Mouse (Mus musculus): Measurements from ENCODE around the gene Ttll13. TPM values are rescaled to one million over a fixed set of nuclear protein-coding genes. Genes with fewer than 3 reads are reported as not detected.

Gene Ttll13
- 1.2 and 1.3 TPM in 2 replicates for polyA plus RNA-seq (2012; rRNA removed)

GRCm38 (mm10) chr7:80246148-80246721 lies at the start of gene Ttll13:
Gene Ttll13, plus strand, starts transcription at chr7:80246376.
- WGBS = under 1% methylated on average over 48 of the region's 48 CpGs
- Histone ChIP-seq H3K4me1 (ENCODE audit: control insufficient read depth, insufficient read depth, low read length) (no peaks in the 10 kb centered on the region), H3K4me3 (replicated peaks; ENCODE audit: extremely low read depth, low read depth, low read length) (peak within 1 kb of the TSS; percentile 69)
- TF ChIP-seq POLR2A (IDR thresholded peaks at IDR 0.05; ENCODE audit: borderline replicate concordance, extremely low read depth, low read depth, low read length) (peak; percentile 35; the same call in 1 of the 2 replicates), CTCF (IDR thresholded peaks at IDR 0.05; ENCODE audit: insufficient read depth, low read length) (no peak)
- peak; percentile 95 for DNase-seq

GRCm38 (mm10) chr7:80197371-80197770 lies 48.8 kb upstream of the Ttll13 start:
- no peak overlapping the region for H3K4me3 ChIP-seq (replicated peaks; ENCODE audit: extremely low read depth, low read depth, low read length)
- 43% methylated on average over 4 of the region's 4 CpGs for WGBS

GRCm38 (mm10) chr7:80197941-80198778 lies 48.0 kb upstream of the Ttll13 start:
- TF ChIP-seq CTCF (IDR thresholded peaks at IDR 0.05; ENCODE audit: insufficient read depth, low read length) (no peak), POLR2A (IDR thresholded peaks at IDR 0.05; ENCODE audit: borderline replicate concordance, extremely low read depth, low read depth, low read length) (0 out of 2 replicates have a peak, but pooled peaks have one; percentile 17)
- WGBS = under 1% methylated on average over 70 of the region's 74 CpGs
- Histone ChIP-seq H3K4me1 (ENCODE audit: control insufficient read depth, insufficient read depth, low read length) (peaks cover 3% of the 10 kb centered on the region), H3K4me3 (replicated peaks; ENCODE audit: extremely low read depth, low read depth, low read length) (peak overlapping the region; percentile 77)
- peak; percentile 82 for DNase-seq

More at GRCm38 (mm10) chr7:80197371-80197770, 48.8 kb upstream of the Ttll13 start:
- TF ChIP-seq CTCF (IDR thresholded peaks at IDR 0.05; ENCODE audit: insufficient read depth, low read length) (no peak), POLR2A (IDR thresholded peaks at IDR 0.05; ENCODE audit: borderline replicate concordance, extremely low read depth, low read depth, low read length) (no peak)
- no peak for DNase-seq
- peaks cover 5% of the 10 kb centered on the region for H3K4me1 ChIP-seq (ENCODE audit: control insufficient read depth, insufficient read depth, low read length)

- 4% methylated on average over 11 of the region's 11 CpGs for WGBS
- no peak for DNase-seq
- peaks cover 3% of the 10 kb centered on the region for H3K4me1 ChIP-seq (ENCODE audit: control insufficient read depth, insufficient read depth, low read length)
- peak overlapping the region; percentile 77 for H3K4me3 ChIP-seq (replicated peaks; ENCODE audit: extremely low read depth, low read depth, low read length)
- TF ChIP-seq POLR2A (IDR thresholded peaks at IDR 0.05; ENCODE audit: borderline replicate concordance, extremely low read depth, low read depth, low read length) = no peak
- TF ChIP-seq CTCF (IDR thresholded peaks at IDR 0.05; ENCODE audit: insufficient read depth, low read length) = no peak
Measured at GRCm38 (mm10) chr7:80198863-80199262, 47.3 kb upstream of the Ttll13 start.

GRCm38 (mm10) chr7:80199286-80199685 lies 46.9 kb upstream of the Ttll13 start:
- 36% methylated on average over 6 of the region's 6 CpGs for WGBS
- TF ChIP-seq POLR2A (IDR thresholded peaks at IDR 0.05; ENCODE audit: borderline replicate concordance, extremely low read depth, low read depth, low read length) (no peak), CTCF (IDR thresholded peaks at IDR 0.05; ENCODE audit: insufficient read depth, low read length) (no peak)
- DNase-seq = no peak
- Histone ChIP-seq H3K4me3 (replicated peaks; ENCODE audit: extremely low read depth, low read depth, low read length) (peak overlapping the region; percentile 77), H3K4me1 (ENCODE audit: control insufficient read depth, insufficient read depth, low read length) (peaks cover 3% of the 10 kb centered on the region)

GRCm38 (mm10) chr7:80199851-80200587 lies 46.2 kb upstream of the Ttll13 start:
- DNase-seq = no peak
- 77% methylated on average over 11 of the region's 11 CpGs for WGBS
- TF ChIP-seq CTCF (IDR thresholded peaks at IDR 0.05; ENCODE audit: insufficient read depth, low read length) = no peak
- TF ChIP-seq POLR2A (IDR thresholded peaks at IDR 0.05; ENCODE audit: borderline replicate concordance, extremely low read depth, low read depth, low read length) = no peak
- Histone ChIP-seq H3K4me3 (replicated peaks; ENCODE audit: extremely low read depth, low read depth, low read length) (no peak overlapping the region), H3K4me1 (ENCODE audit: control insufficient read depth, insufficient read depth, low read length) (peaks cover 3% of the 10 kb centered on the region)

- TF ChIP-seq POLR2A (IDR thresholded peaks at IDR 0.05; ENCODE audit: borderline replicate concordance, extremely low read depth, low read depth, low read length) = no peak
- no peak for TF ChIP-seq CTCF (IDR thresholded peaks at IDR 0.05; ENCODE audit: insufficient read depth, low read length)
- WGBS = 95% methylated on average over 6 of the region's 6 CpGs
- Histone ChIP-seq H3K4me3 (replicated peaks; ENCODE audit: extremely low read depth, low read depth, low read length) (no peak overlapping the region), H3K4me1 (ENCODE audit: control insufficient read depth, insufficient read depth, low read length) (peaks cover 3% of the 10 kb centered on the region)
- DNase-seq = no peak
Measured at GRCm38 (mm10) chr7:80200588-80200945, 45.6 kb upstream of the Ttll13 start.

GRCm38 (mm10) chr7:80200963-80201539 lies 45.1 kb upstream of the Ttll13 start:
- WGBS = 84% methylated on average over 5 of the region's 5 CpGs
- peaks cover 3% of the 10 kb centered on the region for H3K4me1 ChIP-seq (ENCODE audit: control insufficient read depth, insufficient read depth, low read length)
- TF ChIP-seq POLR2A (IDR thresholded peaks at IDR 0.05; ENCODE audit: borderline replicate concordance, extremely low read depth, low read depth, low read length) (no peak), CTCF (IDR thresholded peaks at IDR 0.05; ENCODE audit: insufficient read depth, low read length) (no peak)
- H3K4me3 ChIP-seq (replicated peaks; ENCODE audit: extremely low read depth, low read depth, low read length) = no peak overlapping the region
- no peak for DNase-seq

All from lung, adult 2 months (tissue).